Mouse (Mus musculus): Measurements from ENCODE around the gene Serpinc1. TPM values are rescaled to one million over a fixed set of nuclear protein-coding genes. Genes with fewer than 3 reads are reported as not detected.

Serpinc1 gene
- polyA plus RNA-seq, 1 experiment from 2014 or later, result 1.7 TPM

DNA sequence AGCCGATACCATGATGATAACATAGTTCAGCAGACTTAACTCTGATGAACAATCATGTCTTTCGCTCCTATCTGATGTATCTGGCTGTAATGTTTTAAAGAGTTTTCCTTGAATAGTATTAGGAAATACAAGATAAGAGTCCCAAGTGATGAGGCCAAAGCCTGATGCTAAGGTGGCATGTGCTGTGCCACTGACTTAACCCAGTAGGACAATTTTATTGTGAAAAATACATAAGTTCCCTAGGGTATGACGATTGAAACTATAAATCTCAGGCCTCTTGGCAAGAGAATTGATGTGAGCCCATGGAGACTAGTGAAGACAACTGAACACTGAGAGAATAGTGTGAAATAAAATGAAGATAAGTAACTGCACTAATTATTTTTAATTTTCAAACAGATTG, 59.2 kb downstream of the Serpinc1 start:
- ATAC-seq (no peak), DNase-seq (ENCODE audit: low spot score) (no peak)
- peaks cover 12% of the 10 kb centered on the region; the same call in 1 of the 2 replicates for H3K4me1 ChIP-seq (ENCODE audit: insufficient read depth, low read depth, low read length)
- H3K9ac ChIP-seq (replicated peaks; ENCODE audit: low read depth), result no peak overlapping the region
- no peak overlapping the region for H3K4me2 ChIP-seq (replicated peaks; ENCODE audit: low read depth, low read length)
- 10% methylated on average over 3 of the region's 3 CpGs for WGBS
- peaks cover 6% of the 10 kb centered on the region; the same call in 1 of the 2 replicates for H3K36me3 ChIP-seq (ENCODE audit: insufficient read depth, low read length)
- no peaks in the 10 kb centered on the region for H3K9me3 ChIP-seq (ENCODE audit: low read length)
- no peak overlapping the region for H3K27ac ChIP-seq (ENCODE audit: low read length)
- no peak overlapping the region for H3K4me3 ChIP-seq (ENCODE audit: low read depth, low read length)
- TF ChIP-seq EP300 (IDR thresholded peaks at IDR 0.05) (no peak), CTCF (IDR thresholded peaks at IDR 0.05) (no peak)
- H3K27me3 ChIP-seq (replicated peaks; ENCODE audit: insufficient read depth, low read length), result no peaks in the 10 kb centered on the region

DNA sequence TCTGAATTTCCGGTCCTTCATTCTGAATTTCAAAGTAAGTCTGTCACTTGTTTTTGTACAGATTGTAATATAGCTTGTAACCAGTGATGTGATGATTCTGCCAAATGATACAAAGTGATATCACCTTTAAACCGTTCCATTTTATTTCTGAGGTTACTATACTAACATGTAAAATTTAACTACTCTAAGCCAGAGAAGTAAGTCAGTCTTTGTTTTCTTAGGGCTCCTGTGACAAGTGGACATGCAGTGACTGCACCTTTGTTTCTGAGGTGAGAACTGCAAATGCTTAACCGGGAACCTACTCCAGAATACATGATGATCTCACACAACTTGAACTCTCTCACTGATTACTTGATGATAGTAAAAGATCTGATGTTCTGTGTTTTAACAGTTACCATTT, 59.6 kb downstream of the Serpinc1 start:
- ATAC-seq, result no peak
- Histone ChIP-seq H3K9me3 (ENCODE audit: low read length) (no peaks in the 10 kb centered on the region), H3K9ac (replicated peaks; ENCODE audit: low read depth) (no peak overlapping the region), H3K4me3 (ENCODE audit: low read depth, low read length) (no peak overlapping the region), H3K36me3 (ENCODE audit: insufficient read depth, low read length) (peaks cover 6% of the 10 kb centered on the region; the same call in 1 of the 2 replicates), H3K27me3 (replicated peaks; ENCODE audit: insufficient read depth, low read length) (no peaks in the 10 kb centered on the region), H3K4me1 (ENCODE audit: insufficient read depth, low read depth, low read length) (peaks cover 12% of the 10 kb centered on the region; the same call in 1 of the 2 replicates), H3K4me2 (replicated peaks; ENCODE audit: low read depth, low read length) (no peak overlapping the region), H3K27ac (ENCODE audit: low read length) (no peak overlapping the region)
- TF ChIP-seq CTCF (IDR thresholded peaks at IDR 0.05) (no peak), EP300 (IDR thresholded peaks at IDR 0.05) (no peak)
- DNase-seq (ENCODE audit: low spot score), result no peak
- WGBS, result 29% methylated on average over 3 of the region's 3 CpGs

DNA sequence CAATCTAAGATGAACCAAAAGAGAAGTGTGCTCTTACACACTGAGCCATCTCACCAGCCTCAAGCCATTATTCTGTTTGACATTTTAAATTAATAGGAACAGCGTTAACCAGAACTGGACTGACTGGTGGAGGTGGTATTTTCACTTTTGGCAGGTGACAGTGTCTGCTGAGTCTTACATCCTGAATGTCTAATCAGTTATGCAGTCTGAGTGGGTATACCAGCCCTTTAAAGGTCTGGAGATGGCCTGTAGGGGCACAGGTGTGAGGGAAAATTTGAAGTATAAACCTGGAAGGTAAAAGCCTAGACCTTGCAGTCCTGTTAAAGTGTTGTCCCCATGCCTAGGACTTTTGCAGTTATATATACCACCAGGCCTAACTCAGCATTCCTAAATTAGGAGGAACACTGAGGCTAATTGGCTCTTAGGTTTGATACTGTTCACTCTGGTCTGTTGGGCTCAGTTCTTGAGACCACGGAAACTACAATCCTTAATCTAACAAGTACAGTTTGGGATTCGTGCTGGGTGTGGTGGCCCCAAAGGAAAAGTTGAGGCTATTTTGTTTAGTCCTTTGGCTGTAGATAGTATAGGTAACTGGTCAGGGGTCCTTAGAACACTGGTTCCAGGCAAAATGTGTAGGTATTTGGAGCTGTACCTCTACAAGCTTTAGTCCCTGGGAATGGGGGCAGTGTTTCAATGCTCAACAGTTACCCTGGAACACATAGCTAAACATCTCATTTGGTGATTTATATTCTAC, 60.8 kb downstream of the Serpinc1 start:
- H3K36me3 ChIP-seq (ENCODE audit: insufficient read depth, low read length), result peaks cover 6% of the 10 kb centered on the region; the same call in 1 of the 2 replicates
- no peak overlapping the region for H3K9ac ChIP-seq (replicated peaks; ENCODE audit: low read depth)
- no peak for TF ChIP-seq CTCF (IDR thresholded peaks at IDR 0.05)
- no peak for TF ChIP-seq EP300 (IDR thresholded peaks at IDR 0.05)
- no peak overlapping the region for H3K27ac ChIP-seq (ENCODE audit: low read length)
- H3K27me3 ChIP-seq (replicated peaks; ENCODE audit: insufficient read depth, low read length), result no peaks in the 10 kb centered on the region
- no peak overlapping the region for H3K4me2 ChIP-seq (replicated peaks; ENCODE audit: low read depth, low read length)
- H3K4me3 ChIP-seq (ENCODE audit: low read depth, low read length), result no peak overlapping the region
- peaks cover 9% of the 10 kb centered on the region; the same call in 1 of the 2 replicates for H3K4me1 ChIP-seq (ENCODE audit: insufficient read depth, low read depth, low read length)
- no peak for DNase-seq (ENCODE audit: low spot score)
- WGBS, result 21% methylated on average over 3 of the region's 3 CpGs
- no peak for ATAC-seq
- H3K9me3 ChIP-seq (ENCODE audit: low read length), result no peaks in the 10 kb centered on the region

DNA sequence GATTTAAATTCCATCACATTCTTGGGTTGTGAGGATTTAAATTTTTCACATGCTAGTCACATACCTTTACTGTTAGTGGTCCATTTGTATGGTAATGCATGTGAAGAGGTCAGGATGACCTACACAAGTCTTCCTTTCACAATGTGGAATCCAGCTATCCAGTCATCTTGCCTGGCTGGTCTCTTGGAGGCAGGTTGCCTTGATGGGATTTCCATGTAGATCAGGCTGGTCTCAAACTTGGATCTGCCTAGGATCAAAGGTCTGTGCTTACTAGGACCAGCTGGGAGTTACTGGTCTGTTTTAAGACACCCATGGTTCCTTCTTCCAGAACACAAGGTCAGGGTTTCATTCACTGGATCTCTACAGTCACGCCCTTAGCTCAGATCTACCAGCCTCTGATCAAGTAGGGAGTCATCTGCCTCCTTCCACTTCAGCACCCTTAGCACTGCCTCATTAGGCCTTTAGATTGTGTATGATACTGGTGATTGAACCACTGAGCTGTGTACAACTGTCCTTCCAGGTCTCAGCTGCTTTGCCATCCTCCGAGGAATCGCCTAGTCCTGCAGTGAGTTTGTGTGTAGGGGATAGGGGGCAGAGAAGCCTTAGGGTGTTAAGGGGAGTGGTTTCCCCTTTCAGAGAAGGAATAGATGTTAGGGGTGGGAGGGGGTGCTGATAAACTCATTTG, 61.5 kb downstream of the Serpinc1 start:
- no peaks in the 10 kb centered on the region for H3K9me3 ChIP-seq (ENCODE audit: low read length)
- no peak for TF ChIP-seq CTCF (IDR thresholded peaks at IDR 0.05)
- TF ChIP-seq EP300 (IDR thresholded peaks at IDR 0.05), result no peak
- no peaks in the 10 kb centered on the region for H3K27me3 ChIP-seq (replicated peaks; ENCODE audit: insufficient read depth, low read length)
- no peak for DNase-seq (ENCODE audit: low spot score)
- H3K36me3 ChIP-seq (ENCODE audit: insufficient read depth, low read length), result peaks cover 6% of the 10 kb centered on the region; the same call in 1 of the 2 replicates
- no peak overlapping the region for H3K4me3 ChIP-seq (ENCODE audit: low read depth, low read length)
- H3K4me2 ChIP-seq (replicated peaks; ENCODE audit: low read depth, low read length), result no peak overlapping the region
- no peak overlapping the region for H3K27ac ChIP-seq (ENCODE audit: low read length)
- H3K4me1 ChIP-seq (ENCODE audit: insufficient read depth, low read depth, low read length), result peaks cover 9% of the 10 kb centered on the region; the same call in 1 of the 2 replicates
- WGBS, result 19% methylated on average over 3 of the region's 3 CpGs
- no peak overlapping the region for H3K9ac ChIP-seq (replicated peaks; ENCODE audit: low read depth)
- no peak for ATAC-seq

DNA sequence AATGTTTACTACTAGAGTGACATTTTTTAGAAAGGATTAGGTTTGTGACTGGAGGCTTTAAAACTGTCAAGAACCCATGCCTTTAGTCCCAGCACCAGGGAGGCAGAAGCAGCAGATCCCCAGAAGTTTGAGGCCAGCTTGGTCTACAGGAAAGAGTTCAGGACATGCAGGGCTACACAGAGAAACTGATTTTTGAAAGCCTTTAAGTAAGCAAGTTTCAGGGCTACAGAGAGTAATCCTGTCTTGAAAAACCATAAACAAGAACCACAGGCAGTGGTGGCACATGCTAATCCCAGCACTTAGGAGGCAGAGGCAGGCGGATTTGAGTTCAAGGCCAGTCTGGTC, 62.0 kb downstream of the Serpinc1 start:
- Histone ChIP-seq H3K4me2 (replicated peaks; ENCODE audit: low read depth, low read length) (no peak overlapping the region), H3K9ac (replicated peaks; ENCODE audit: low read depth) (no peak overlapping the region), H3K27me3 (replicated peaks; ENCODE audit: insufficient read depth, low read length) (no peaks in the 10 kb centered on the region), H3K36me3 (ENCODE audit: insufficient read depth, low read length) (peaks cover 6% of the 10 kb centered on the region; the same call in 1 of the 2 replicates), H3K4me3 (ENCODE audit: low read depth, low read length) (no peak overlapping the region), H3K27ac (ENCODE audit: low read length) (no peak overlapping the region), H3K4me1 (ENCODE audit: insufficient read depth, low read depth, low read length) (peaks cover 9% of the 10 kb centered on the region; the same call in 1 of the 2 replicates), H3K9me3 (ENCODE audit: low read length) (no peaks in the 10 kb centered on the region)
- ATAC-seq, result no peak
- WGBS, result 60% methylated on average over 1 of the region's 1 CpGs
- no peak for DNase-seq (ENCODE audit: low spot score)
- TF ChIP-seq CTCF (IDR thresholded peaks at IDR 0.05) (no peak), EP300 (IDR thresholded peaks at IDR 0.05) (no peak)

DNA sequence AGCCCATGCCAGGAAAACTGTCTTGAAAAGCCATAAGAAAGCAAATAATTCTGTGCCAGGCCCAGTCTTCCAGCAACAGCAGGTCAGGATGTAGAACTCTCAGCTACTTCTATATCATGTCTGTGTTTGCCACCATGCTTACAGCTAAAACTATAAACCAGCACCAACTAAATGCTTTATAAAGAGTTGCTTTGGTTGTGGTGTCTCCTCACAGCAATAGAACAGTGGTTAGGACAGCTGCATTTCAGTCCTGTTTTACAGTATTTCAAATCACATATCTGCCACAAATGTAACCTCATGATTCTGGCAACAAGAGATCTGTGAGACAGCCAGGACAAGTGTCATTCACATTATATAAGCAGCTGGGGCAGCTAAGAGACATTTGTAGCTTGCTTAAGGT, 62.5 kb downstream of the Serpinc1 start:
- no peaks in the 10 kb centered on the region for H3K9me3 ChIP-seq (ENCODE audit: low read length)
- peaks cover 6% of the 10 kb centered on the region; the same call in 1 of the 2 replicates for H3K36me3 ChIP-seq (ENCODE audit: insufficient read depth, low read length)
- no peak overlapping the region for H3K9ac ChIP-seq (replicated peaks; ENCODE audit: low read depth)
- peaks cover 7% of the 10 kb centered on the region; the same call in 1 of the 2 replicates for H3K4me1 ChIP-seq (ENCODE audit: insufficient read depth, low read depth, low read length)
- no peak overlapping the region for H3K4me3 ChIP-seq (ENCODE audit: low read depth, low read length)
- no peaks in the 10 kb centered on the region for H3K27me3 ChIP-seq (replicated peaks; ENCODE audit: insufficient read depth, low read length)
- H3K4me2 ChIP-seq (replicated peaks; ENCODE audit: low read depth, low read length), result no peak overlapping the region
- no peak overlapping the region for H3K27ac ChIP-seq (ENCODE audit: low read length)
- no peak for DNase-seq (ENCODE audit: low spot score)
- ATAC-seq, result no peak
- TF ChIP-seq CTCF (IDR thresholded peaks at IDR 0.05) (no peak), EP300 (IDR thresholded peaks at IDR 0.05) (no peak)

Data from lung, postnatal 0 days (tissue).